Mouse (Mus musculus) megakaryocyte-erythroid progenitor cell, adult 5 weeks (primary cell): ENCODE data around the gene Krt86. TPM values are rescaled to one million over a fixed set of nuclear protein-coding genes. Genes with fewer than 3 reads are reported as not detected.

ENCODE experiments used
- polyA plus RNA-seq: library from polyadenylated mRNA; stranded (reverse); fragments of >175 nt; gene quantifications from 2 replicates; pipeline ENCODE4 v1.2.3, GENCODE M21; 2012

The Krt86 gene
- 0.08 and 0.31 TPM in 2 replicates for polyA plus RNA-seq

DNA sequence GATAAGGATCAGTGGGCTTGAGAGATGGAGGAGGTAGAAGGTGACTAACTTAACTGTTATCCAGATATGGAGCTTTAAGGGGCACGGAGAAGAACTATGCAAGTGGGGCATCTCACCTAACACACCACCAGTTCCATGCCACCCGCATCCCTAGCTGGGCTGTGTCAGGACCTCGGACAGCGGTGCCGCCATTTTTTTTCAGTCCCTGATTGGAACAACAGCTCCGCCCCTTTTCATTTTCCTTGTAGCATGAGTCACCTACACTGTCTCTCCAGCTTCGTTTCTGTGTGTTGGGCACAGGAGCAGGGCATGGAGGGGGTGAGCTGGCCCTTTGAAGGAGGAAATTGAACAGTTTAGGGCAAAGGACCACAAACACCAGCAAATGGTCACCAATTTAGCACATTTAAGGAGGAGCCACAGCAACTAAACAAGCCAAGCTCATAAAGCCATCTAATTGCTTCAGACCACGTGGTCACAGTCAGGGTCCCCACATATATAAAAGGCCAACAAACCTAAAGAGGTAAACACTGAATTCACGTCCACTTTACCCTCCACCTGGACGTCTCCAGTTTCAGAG lies at the start of gene Krt86:
Krt86 (plus strand) TSS at position 527 of the 577 bp plus-strand sequence.

DNA sequence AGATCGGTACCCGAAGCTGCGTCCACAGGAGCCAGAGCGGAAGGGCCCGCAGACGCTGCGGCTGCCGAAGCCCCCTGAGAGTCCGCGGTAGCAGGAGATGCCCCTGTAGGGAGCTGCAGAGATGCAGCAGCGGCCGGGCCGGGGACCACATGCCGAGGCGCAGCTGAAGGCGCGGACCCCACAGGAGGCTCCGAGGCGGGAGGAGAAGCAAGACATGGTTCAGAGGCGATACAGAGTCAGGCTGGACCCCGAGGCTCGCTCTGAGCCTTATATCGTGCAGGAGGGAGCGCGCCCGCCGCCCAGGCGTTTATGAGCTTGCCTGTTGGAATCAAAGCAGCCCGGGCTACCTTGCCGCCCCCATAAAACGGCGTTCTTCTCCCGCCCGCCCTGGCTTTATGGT lies 34.7 kb upstream of the Krt86 start, which contains the start of gene Krt87:
Krt87 (minus strand) TSS at position 250 of the 400 bp plus-strand sequence.

DNA sequence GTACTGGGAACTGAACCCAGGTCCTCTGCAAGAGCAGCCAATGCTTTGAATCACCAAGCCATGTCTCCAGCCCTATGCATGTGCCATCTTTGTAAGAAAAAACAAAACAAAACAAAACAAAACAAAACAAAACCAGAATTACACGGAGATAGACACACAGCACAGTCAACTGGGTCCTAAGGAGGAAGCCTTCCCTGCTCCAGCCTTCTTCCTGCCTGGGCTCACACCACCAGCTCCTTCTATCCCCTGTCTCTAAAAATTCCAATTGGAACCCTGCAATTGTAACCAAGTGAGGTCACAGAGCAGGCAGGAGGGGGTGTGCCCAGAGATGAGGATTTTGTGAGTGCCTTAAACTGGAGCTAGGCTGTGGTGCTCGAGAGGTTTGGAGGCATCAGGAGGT lies 25.8 kb upstream of the Krt86 start, which contains the start of gene Krt88:
Krt88 (plus strand) TSS at position 301 of the 400 bp plus-strand sequence.

DNA sequence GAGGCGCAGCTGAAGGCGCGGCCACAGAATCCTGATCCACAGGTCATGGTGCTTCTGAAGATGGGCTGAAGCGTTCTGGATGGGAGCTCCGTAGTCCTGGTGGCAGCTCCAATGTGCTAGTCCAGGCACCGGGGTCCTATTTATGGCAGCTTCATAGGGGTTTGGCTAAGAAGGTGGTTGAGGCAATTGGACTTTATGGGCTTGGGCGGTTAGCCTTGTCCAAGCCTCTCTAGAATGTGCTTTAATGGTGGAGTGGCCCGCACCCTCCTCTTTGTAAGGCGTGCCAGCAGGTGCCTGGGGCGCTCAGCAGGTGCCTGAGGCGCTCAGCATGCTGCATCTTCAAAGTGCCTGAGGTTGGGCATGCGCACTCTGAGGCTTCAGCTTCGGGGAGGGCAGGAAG lies 9.6 kb upstream of the Krt86 start, which contains the start of gene Krt81:
Krt81 (minus strand) TSS at position 101 of the 400 bp plus-strand sequence.

DNA sequence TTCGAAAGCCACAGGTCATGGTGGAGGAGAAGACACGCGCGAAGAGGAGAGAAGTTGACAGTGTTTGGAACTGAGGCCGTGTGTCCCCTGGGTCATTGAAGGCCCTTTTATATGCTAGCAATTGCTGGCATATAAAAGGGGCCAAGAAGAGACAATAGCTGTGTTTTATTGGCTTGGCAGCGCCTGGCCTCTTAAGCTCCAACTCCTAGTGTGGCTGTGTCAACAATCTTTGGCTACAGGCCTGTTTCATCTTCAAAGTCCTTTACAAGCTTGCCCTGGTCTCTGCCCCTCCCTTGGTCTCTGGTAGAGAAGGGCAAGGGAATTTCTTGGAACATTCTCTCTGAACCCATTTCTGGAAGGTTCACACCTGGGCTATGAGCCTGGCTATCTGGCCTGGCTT lies 18.2 kb downstream of the Krt86 start, which contains the start of gene Krt83:
Krt83 (minus strand) TSS at position 82 of the 400 bp plus-strand sequence.

DNA sequence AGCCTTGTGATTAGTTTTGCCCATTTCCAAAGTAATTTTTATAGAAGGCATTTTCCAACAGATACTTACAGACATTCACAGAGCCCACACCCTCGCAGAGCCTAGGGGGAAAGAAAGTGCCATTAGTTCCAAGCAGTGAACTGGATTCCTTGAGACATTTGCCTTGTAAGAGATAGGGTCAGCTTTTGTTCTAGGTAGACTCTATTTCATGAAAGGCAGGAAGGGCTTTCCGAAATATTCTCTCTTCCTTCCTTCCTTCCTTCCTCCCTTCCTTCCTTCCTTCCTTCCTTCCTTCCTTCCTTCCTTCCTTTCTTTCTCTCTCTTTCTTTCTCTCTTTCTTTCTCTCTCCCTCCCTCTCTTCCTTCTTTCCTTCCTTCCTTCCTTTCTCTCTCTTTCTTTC lies 43.9 kb downstream of the Krt86 start, which contains the start of gene Gm49425:
Gm49425 (minus strand) TSS at position 101 of the 400 bp plus-strand sequence.

Other genes starting within 250 kb of the Krt86 start
- gene Grasp, start 249.3 kb upstream of the Krt86 start, polyA plus RNA-seq = 24.5 and 33.4 TPM in 2 replicates
- gene Nr4a1, start 219.2 kb upstream of the Krt86 start, polyA plus RNA-seq = 218 and 261 TPM in 2 replicates
- gene Atg101, start 189.2 kb upstream of the Krt86 start, polyA plus RNA-seq = 68.8 and 70.0 TPM in 2 replicates
- gene 6030408B16Rik, start 180.3 kb upstream of the Krt86 start, polyA plus RNA-seq = 0.05 and 0.25 TPM in 2 replicates
- gene Krt80, start 103.3 kb upstream of the Krt86 start, polyA plus RNA-seq = 1.8 and 1.9 TPM in 2 replicates
- gene Krt7, start 62.4 kb upstream of the Krt86 start, polyA plus RNA-seq = 0.37 and 1.1 TPM in 2 replicates
- 0.03 TPM in 1 of 2 replicates, not detected in the other for gene Krt87, start 34.7 kb upstream of the Krt86 start, polyA plus RNA-seq
- gene Krt88, start 25.7 kb upstream of the Krt86 start, polyA plus RNA-seq = not detected in 2 replicates
- gene Krt81, start 9.7 kb upstream of the Krt86 start, polyA plus RNA-seq = not detected in 2 replicates
- 0.38 and 0.40 TPM in 2 replicates for gene Krt83, start 18.0 kb downstream of the Krt86 start, polyA plus RNA-seq
- gene Gm49425, start 43.8 kb downstream of the Krt86 start, polyA plus RNA-seq = not detected in 2 replicates
- not detected in 2 replicates for gene Krt84, start 59.3 kb downstream of the Krt86 start, polyA plus RNA-seq
- not detected in 2 replicates for gene Krt82, start 77.2 kb downstream of the Krt86 start, polyA plus RNA-seq
- gene Krt90, start 89.5 kb downstream of the Krt86 start, polyA plus RNA-seq = not detected in 2 replicates
- gene Krt75, start 100.4 kb downstream of the Krt86 start, polyA plus RNA-seq = not detected in 2 replicates
- gene Gm5414, start 154.7 kb downstream of the Krt86 start, polyA plus RNA-seq = not detected in 2 replicates
- not detected in 2 replicates for gene Gm5478, start 173.9 kb downstream of the Krt86 start, polyA plus RNA-seq
- not detected in 2 replicates for gene Krt6b, start 206.8 kb downstream of the Krt86 start, polyA plus RNA-seq
- gene Krt6a, start 220.8 kb downstream of the Krt86 start, polyA plus RNA-seq = not detected in 2 replicates
- gene Krt5, start 239.4 kb downstream of the Krt86 start, polyA plus RNA-seq = not detected in 2 replicates